Mouse (Mus musculus) MEL (cell line): Measurements from ENCODE around the gene Atrn. TPM values are rescaled to one million over a fixed set of nuclear protein-coding genes. Genes with fewer than 3 reads are reported as not detected.
A peak's percentile ranks its signal among the peaks of the same experiment; 100 is the strongest.

ENCODE experiments used
- DNase-seq: peaks from one replicate; pipeline ENCODE4 v3.0.0; 2011; ENCODE audit warnings: low read depth, low spot score
- H3K27ac ChIP-seq: 2 replicates; pipeline ENCODE4 v1.5.1; 2012; ENCODE audit warnings: low read depth, mild to moderate bottlenecking, control low read depth, low read length, moderate library complexity; ENCODE audit not compliant: control insufficient read depth
- H3K27me3 ChIP-seq, 2 experiments: fragments of 150-350 bp in 1 of 2; sonication (generic) in 1 of 2; 2 replicates each; pipeline ENCODE4 v1.6.1; 2012; ENCODE audit warnings: low read length in 2 of 2, mild to moderate bottlenecking in 2 of 2, improper control_type of control experiment in 1 of 2, moderate library complexity in 1 of 2; ENCODE audit not compliant: insufficient read depth in 2 of 2, control insufficient read depth in 1 of 2
- H3K36me3 ChIP-seq, 2 experiments: 2 replicates each; pipeline ENCODE4 v1.6.1; 2012 to 2014; ENCODE audit warnings: low read length in 2 of 2, improper control_type of control experiment in 1 of 2, inconsistent platforms in 1 of 2, mild to moderate bottlenecking in 1 of 2; ENCODE audit not compliant: insufficient read depth in 2 of 2, control insufficient read depth in 1 of 2
- H3K4me1 ChIP-seq, 2 experiments: fragments of 150-350 bp in 1 of 2; sonication (generic) in 1 of 2; 2 replicates each; pipeline ENCODE4 v1.6.1; 2012; ENCODE audit warnings: low read length in 2 of 2, improper control_type of control experiment in 1 of 2, mild to moderate bottlenecking in 1 of 2; ENCODE audit not compliant: insufficient read depth in 2 of 2, control insufficient read depth in 1 of 2
- H3K4me3 ChIP-seq, 2 experiments: fragments of 150-350 bp in 1 of 2; sonication (generic) in 1 of 2; 2 replicates each; pipeline ENCODE4 v1.5.1; 2012; ENCODE audit warnings: low read depth in 2 of 2, low read length in 2 of 2, mild to moderate bottlenecking in 2 of 2, moderate library complexity in 2 of 2, control low read depth in 1 of 2, improper control_type of control experiment in 1 of 2; ENCODE audit not compliant: control insufficient read depth in 1 of 2, insufficient read depth in 1 of 2
- H3K79me2 ChIP-seq: 2 replicates; pipeline ENCODE4 v1.6.1; 2012; ENCODE audit warnings: mild to moderate bottlenecking, low read length, moderate library complexity; ENCODE audit not compliant: control insufficient read depth, poor library complexity, insufficient read depth
- H3K9ac ChIP-seq: 2 replicates; pipeline ENCODE4 v1.6.1; 2012; ENCODE audit warnings: low read depth, mild to moderate bottlenecking, control low read depth, low read length, moderate library complexity; ENCODE audit not compliant: control insufficient read depth, poor library complexity, severe bottlenecking
- H3K9me3 ChIP-seq: fragments of 150-350 bp; sonication (generic); replicated peaks from 2 replicates; pipeline ENCODE4 v1.6.1; 2012; ENCODE audit warnings: mild to moderate bottlenecking, low read length, improper control_type of control experiment, moderate library complexity; ENCODE audit not compliant: insufficient read depth
- BHLHE40 ChIP-seq: IDR thresholded peaks from 2 replicates; pipeline ENCODE4 v1.6.1; 2012; ENCODE audit warnings: low read depth, mild to moderate bottlenecking, inconsistent platforms, low read length, improper control_type of control experiment, borderline replicate concordance
- CHD1 ChIP-seq: IDR thresholded peaks from 2 replicates; pipeline ENCODE4 v1.6.1; 2012; ENCODE audit warnings: low read depth, mild to moderate bottlenecking, inconsistent platforms, low read length, improper control_type of control experiment
- CHD2 ChIP-seq: IDR thresholded peaks from 2 replicates; pipeline ENCODE4 v1.6.1; 2011; ENCODE audit warnings: low read length, improper control_type of control experiment
- CTCF ChIP-seq, 3 experiments: IDR thresholded peaks in 2 of 3; conservative IDR thresholded peaks in 1 of 3; 2 replicates each; pipeline ENCODE4 v1.5.1; 2011 to 2012; ENCODE audit warnings: low read length in 3 of 3, low read depth in 2 of 3, mild to moderate bottlenecking in 2 of 3, improper control_type of control experiment in 1 of 3, inconsistent platforms in 1 of 3, mixed read lengths in 1 of 3, moderate library complexity in 1 of 3; ENCODE audit not compliant: control insufficient read depth in 1 of 3, insufficient read depth in 1 of 3, poor library complexity in 1 of 3, severe bottlenecking in 1 of 3
- E2F4 ChIP-seq: IDR thresholded peaks from 2 replicates; pipeline ENCODE4 v1.6.1; 2011; ENCODE audit warnings: low read depth, low read length, improper control_type of control experiment, borderline replicate concordance
- ELF1 ChIP-seq: IDR thresholded peaks from 2 replicates; pipeline ENCODE4 v1.6.1; 2014; ENCODE audit warnings: low read depth, mild to moderate bottlenecking, inconsistent platforms, low read length, improper control_type of control experiment, moderate library complexity
- EP300 ChIP-seq, 2 experiments: IDR thresholded peaks; 2 replicates each; pipeline ENCODE4 v1.6.1; 2011; ENCODE audit warnings: improper control_type of control experiment in 2 of 2, low read length in 2 of 2, low read depth in 1 of 2, mild to moderate bottlenecking in 1 of 2
- ETS1 ChIP-seq: IDR thresholded peaks from 2 replicates; pipeline ENCODE4 v1.6.1; 2012; ENCODE audit warnings: low read depth, mild to moderate bottlenecking, inconsistent platforms, low read length, improper control_type of control experiment, moderate library complexity
- GABPA ChIP-seq: IDR thresholded peaks from 2 replicates; pipeline ENCODE4 v1.6.1; 2012; ENCODE audit warnings: low read depth, mild to moderate bottlenecking, inconsistent platforms, low read length, improper control_type of control experiment, moderate library complexity
- GATA1 ChIP-seq: IDR thresholded peaks from 2 replicates; pipeline ENCODE4 v1.6.1; 2011; ENCODE audit warnings: low read depth, low read length, improper control_type of control experiment
- HCFC1 ChIP-seq: IDR thresholded peaks from 2 replicates; pipeline ENCODE4 v1.6.1; 2012; ENCODE audit warnings: low read depth, mild to moderate bottlenecking, inconsistent platforms, low read length, improper control_type of control experiment, moderate library complexity
- JUND ChIP-seq: IDR thresholded peaks from 2 replicates; pipeline ENCODE4 v1.6.1; 2011; ENCODE audit warnings: low read depth, mild to moderate bottlenecking, improper control_type of control experiment, low read length
- KAT2A ChIP-seq: conservative IDR thresholded peaks from 2 replicates; pipeline ENCODE4 v1.6.1; 2012; ENCODE audit warnings: low read depth, low read length, improper control_type of control experiment, inconsistent platforms
- MAX ChIP-seq: IDR thresholded peaks from 2 replicates; pipeline ENCODE4 v1.6.1; 2011; ENCODE audit warnings: low read length, improper control_type of control experiment
- MAZ ChIP-seq: IDR thresholded peaks from 2 replicates; pipeline ENCODE4 v1.6.1; 2012; ENCODE audit warnings: low read depth, mild to moderate bottlenecking, inconsistent platforms, low read length, improper control_type of control experiment
- MEF2A ChIP-seq: IDR thresholded peaks from 2 replicates; pipeline ENCODE4 v1.6.1; 2014; ENCODE audit warnings: low read depth, mild to moderate bottlenecking, inconsistent platforms, low read length, improper control_type of control experiment; ENCODE audit not compliant: poor library complexity, insufficient replicate concordance, severe bottlenecking; ENCODE audit errors: extremely low read depth
- MXI1 ChIP-seq: IDR thresholded peaks from 2 replicates; pipeline ENCODE4 v1.6.1; 2011; ENCODE audit warnings: mild to moderate bottlenecking, low read depth, low read length, improper control_type of control experiment
- MYB ChIP-seq: IDR thresholded peaks from 2 replicates; pipeline ENCODE4 v1.6.1; 2011; ENCODE audit warnings: mild to moderate bottlenecking, low read depth, low read length, improper control_type of control experiment
- MYC ChIP-seq: IDR thresholded peaks from 2 replicates; pipeline ENCODE4 v1.6.1; 2011; ENCODE audit warnings: low read depth, mild to moderate bottlenecking, low read length, improper control_type of control experiment, moderate library complexity
- NELFE ChIP-seq: IDR thresholded peaks from 2 replicates; pipeline ENCODE4 v1.6.1; 2011; ENCODE audit warnings: low read depth, low read length, improper control_type of control experiment
- NRF1 ChIP-seq: IDR thresholded peaks from 2 replicates; pipeline ENCODE4 v1.6.1; 2014; ENCODE audit warnings: low read depth, mild to moderate bottlenecking, inconsistent platforms, low read length, improper control_type of control experiment, moderate library complexity; ENCODE audit not compliant: poor library complexity, insufficient read depth, severe bottlenecking
- POLR2A ChIP-seq, 2 experiments: IDR thresholded peaks; 2 replicates each; pipeline ENCODE4 v1.6.1; 2011 to 2012; ENCODE audit warnings: low read length in 2 of 2, mild to moderate bottlenecking in 2 of 2, control low read depth in 1 of 2, improper control_type of control experiment in 1 of 2, low read depth in 1 of 2, moderate library complexity in 1 of 2; ENCODE audit not compliant: control insufficient read depth in 1 of 2, insufficient read depth in 1 of 2, poor library complexity in 1 of 2
- POLR2AphosphoS2 ChIP-seq: IDR thresholded peaks from 2 replicates; pipeline ENCODE4 v1.6.1; 2011; ENCODE audit warnings: low read length, improper control_type of control experiment
- POLR2AphosphoS5 ChIP-seq: IDR thresholded peaks from 2 replicates; pipeline ENCODE4 v1.6.1; 2012; ENCODE audit warnings: low read depth, borderline replicate concordance, mild to moderate bottlenecking, inconsistent platforms, low read length, moderate library complexity, mixed read lengths
- RAD21 ChIP-seq: IDR thresholded peaks from 2 replicates; pipeline ENCODE4 v1.6.1; 2011; ENCODE audit warnings: mild to moderate bottlenecking, low read depth, low read length, improper control_type of control experiment
- RCOR1 ChIP-seq: IDR thresholded peaks from 2 replicates; pipeline ENCODE4 v1.6.1; 2012; ENCODE audit warnings: low read depth, mild to moderate bottlenecking, inconsistent platforms, low read length, improper control_type of control experiment
- SMC3 ChIP-seq: IDR thresholded peaks from 2 replicates; pipeline ENCODE4 v1.6.1; 2011; ENCODE audit warnings: low read depth, low read length, improper control_type of control experiment
- TAL1 ChIP-seq: IDR thresholded peaks from 2 replicates; pipeline ENCODE4 v1.6.1; 2012; ENCODE audit warnings: mild to moderate bottlenecking, inconsistent platforms, low read length, moderate library complexity, mixed read lengths
- TBP ChIP-seq: IDR thresholded peaks from 2 replicates; pipeline ENCODE4 v1.8.0; 2011; ENCODE audit warnings: low read depth, low read length, improper control_type of control experiment
- TCF12 ChIP-seq: IDR thresholded peaks from 2 replicates; pipeline ENCODE4 v1.6.1; 2014; ENCODE audit warnings: low read depth, mild to moderate bottlenecking, inconsistent platforms, low read length, improper control_type of control experiment, moderate library complexity
- UBTF ChIP-seq: IDR thresholded peaks from 2 replicates; pipeline ENCODE4 v1.6.1; 2012; ENCODE audit warnings: low read depth, mild to moderate bottlenecking, inconsistent platforms, low read length, improper control_type of control experiment, moderate library complexity, borderline replicate concordance; ENCODE audit not compliant: insufficient read depth
- USF1 ChIP-seq: IDR thresholded peaks from 2 replicates; pipeline ENCODE4 v1.6.1; 2014; ENCODE audit warnings: low read depth, mild to moderate bottlenecking, inconsistent platforms, low read length, improper control_type of control experiment, moderate library complexity
- USF2 ChIP-seq, 2 experiments: IDR thresholded peaks; 2 replicates each; pipeline ENCODE4 v1.6.1; 2011 to 2012; ENCODE audit warnings: improper control_type of control experiment in 2 of 2, low read length in 2 of 2, borderline replicate concordance in 1 of 2, inconsistent platforms in 1 of 2, low read depth in 1 of 2, mild to moderate bottlenecking in 1 of 2; ENCODE audit not compliant: insufficient read depth in 1 of 2
- ZC3H11A ChIP-seq: IDR thresholded peaks from 2 replicates; pipeline ENCODE4 v1.6.1; 2012; ENCODE audit warnings: low read depth, mild to moderate bottlenecking, inconsistent platforms, low read length, improper control_type of control experiment
- ZKSCAN1 ChIP-seq: IDR thresholded peaks from 2 replicates; pipeline ENCODE4 v1.6.1; 2012; ENCODE audit warnings: low read depth, mild to moderate bottlenecking, inconsistent platforms, low read length, improper control_type of control experiment, moderate library complexity
- ZMIZ1 ChIP-seq: IDR thresholded peaks from 2 replicates; pipeline ENCODE4 v1.6.1; 2012; ENCODE audit warnings: low read depth, mild to moderate bottlenecking, inconsistent platforms, low read length, improper control_type of control experiment, moderate library complexity
- ZNF384 ChIP-seq: IDR thresholded peaks from 2 replicates; pipeline ENCODE4 v1.6.1; 2012; ENCODE audit warnings: low read depth, mild to moderate bottlenecking, inconsistent platforms, low read length, improper control_type of control experiment
- polyA plus RNA-seq, 2 experiments: library from polyadenylated mRNA; stranded (reverse) in 1 of 2; unstranded in 1 of 2; fragments of >175 nt in 1 of 2; fragments of >200 nt in 1 of 2; gene quantifications; 2 replicates each; pipeline versions ENCODE4 v1.2.1 to v1.2.4; 2012; ENCODE audit warnings: low replicate concordance in 2 of 2, low read depth in 1 of 2; ENCODE audit not compliant: insufficient read length in 2 of 2, insufficient read depth in 1 of 2, missing spikeins in 1 of 2
- total RNA-seq: library from RNA; depleted of rRNA; stranded (reverse); fragments of 300-350 nt; gene quantifications from 2 replicates; pipeline ENCODE4 v1.2.3, GENCODE M21; 2012

Gene Atrn
- total and polyA plus RNA-seq, 3 experiments: 6.3 to 28.2 (median 9.2) TPM

- Histone ChIP-seq H3K9ac (no peak overlapping the region), H3K27ac (peak overlapping the region; percentile 63), H3K27me3 (no peaks in the 10 kb centered on the region), H3K4me3 (no peak overlapping the region), H3K9me3 (no peaks in the 10 kb centered on the region), H3K36me3 (peaks cover 0 to 55% of the 10 kb centered on the region in 2 experiments; a peak in 3 of 4 replicates), H3K4me1 (peaks cover 30 to 33% of the 10 kb centered on the region in 2 experiments), H3K79me2 (no peaks in the 10 kb centered on the region)
- DNase-seq: peak; percentile 76
- peak; percentile 86 for TF ChIP-seq RCOR1
- TF ChIP-seq ZNF384: no peak
- no peak for TF ChIP-seq POLR2A (IDR thresholded peaks at IDR 0.05; ENCODE audit: control insufficient read depth in 1 of 2, insufficient read depth in 1 of 2, low read depth in 1 of 2, low read length in 2 of 2, poor library complexity in 1 of 2)
- no peak for TF ChIP-seq ZMIZ1
- 0 out of 2 replicates have a peak, but pooled peaks have one; percentile 38 for TF ChIP-seq MYB
- TF ChIP-seq MAX: no peak
- no peak for TF ChIP-seq CHD2
- no peak for TF ChIP-seq KAT2A
- TF ChIP-seq POLR2AphosphoS5: no peak
- no peak for TF ChIP-seq USF1
- TF ChIP-seq NRF1: no peak
- peak; percentile 86 for TF ChIP-seq ETS1
- TF ChIP-seq CHD1: no peak
- TF ChIP-seq POLR2AphosphoS2: no peak
- peak; percentile 59; the same call in 1 of the 2 replicates for TF ChIP-seq HCFC1
- peak; percentile 93; the same call in 1 of the 2 replicates for TF ChIP-seq MEF2A
- no peak for TF ChIP-seq E2F4
- TF ChIP-seq RAD21: no peak; the same call in 1 of the 2 replicates
- TF ChIP-seq TCF12: peak; percentile 94
- peak; percentile 96 for TF ChIP-seq GATA1
- TF ChIP-seq SMC3: no peak
- TF ChIP-seq CTCF (IDR thresholded peaks at IDR 0.05 in 2 of 3, conservative IDR thresholded peaks at IDR 0.05 in 1 of 3; ENCODE audit: control insufficient read depth in 1 of 3, insufficient read depth in 1 of 3, low read depth in 2 of 3, low read length in 3 of 3, poor library complexity in 1 of 3, severe bottlenecking in 1 of 3): peak in 1 of 3 experiments; percentile 2; a peak in 1 of 6 replicates
- no peak for TF ChIP-seq ZC3H11A
- TF ChIP-seq ELF1: peak; percentile 52
- peak; percentile 90 for TF ChIP-seq TAL1
- TF ChIP-seq GABPA: no peak
- no peak for TF ChIP-seq NELFE
- peak; percentile 76; the same call in 1 of the 2 replicates for TF ChIP-seq MYC
- TF ChIP-seq BHLHE40: peak; percentile 87
- no peak for TF ChIP-seq USF2 (IDR thresholded peaks at IDR 0.05; ENCODE audit: borderline replicate concordance in 1 of 2, insufficient read depth in 1 of 2, low read depth in 1 of 2, low read length in 2 of 2)
- no peak for TF ChIP-seq UBTF
- no peak for TF ChIP-seq MAZ
- TF ChIP-seq MXI1: peak; percentile 75
- TF ChIP-seq ZKSCAN1: no peak
- TF ChIP-seq EP300 (IDR thresholded peaks at IDR 0.05; ENCODE audit: low read depth in 1 of 2, low read length in 2 of 2): peak; percentile 94 to 97
- TF ChIP-seq TBP: no peak
- peak; percentile 18; the same call in 1 of the 2 replicates for TF ChIP-seq JUND
These were observed 64.7 kb downstream of the Atrn start for GRCm38 (mm10) chr2:130971030-130971429.
